28 mouse cellular contexts compared by ENCODE assay signal in the genomic region with DNA sequence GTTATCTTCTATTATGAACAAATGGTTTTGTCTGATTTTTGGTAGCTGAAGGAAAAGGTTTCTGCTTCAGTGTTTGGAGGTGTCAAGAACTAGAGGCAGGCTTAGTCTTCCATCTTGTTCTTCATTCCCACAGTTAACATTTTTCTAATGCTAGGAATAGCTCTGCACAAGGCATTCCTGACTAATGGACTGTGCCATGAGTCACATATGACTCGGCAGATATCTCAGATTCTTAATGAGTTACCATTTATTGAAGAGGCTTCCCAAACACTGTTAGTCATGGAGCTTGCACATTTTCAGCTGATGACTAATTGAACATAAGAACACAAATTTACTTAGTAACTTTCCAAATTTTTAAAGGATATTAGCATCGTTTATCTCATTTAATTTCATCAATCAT. TPM values are rescaled to one million over a fixed set of nuclear protein-coding genes. Genes with fewer than 3 reads are reported as not detected.
DNase-seq lines count a peak whose midpoint lies in the region; ATAC-seq and TF ChIP-seq lines count a peak whose summit lies in the region.
"Had no signal": no experiment of that assay in that cellular context is flagged by ENCODE, and none has a peak within 500 bp of the region (broad histone marks: within the 10 kb centered on the region; RNA-seq: fewer than 3 reads in every experiment).

No protein-coding gene starts in this region.

- 0 out of 2 replicates have a peak, but pooled peaks have one; percentile 24 for ATAC-seq in frontal cortex, adult (ENCODE audit: low TSS enrichment)
- ATAC-seq in lung, postnatal 0 days, result peak; percentile 30; the same call in 1 of the 2 replicates
- ATAC-seq in Patski, result peak; percentile 98
- ATAC-seq: forebrain, embryonic 13.5 days had no signal

- no peak overlapping the region for H3K27ac ChIP-seq in lung, postnatal 0 days (ENCODE audit: low read length)
- H3K27ac ChIP-seq: embryonic facial prominence, embryonic 15.5 days; forebrain, embryonic 13.5 days; heart, embryonic 15.5 days; hindbrain, embryonic 15.5 days; layer of hippocampus, adult 2 months; liver, embryonic 14.5 days; lung, embryonic 15.5 days; midbrain, embryonic 12.5 days had no signal

- no peak overlapping the region for H3K4me3 ChIP-seq in lung, postnatal 0 days (ENCODE audit: low read depth, low read length)
- H3K4me3 ChIP-seq: embryonic facial prominence, embryonic 15.5 days; forebrain, embryonic 13.5 days; heart, embryonic 15.5 days; hindbrain, embryonic 15.5 days; layer of hippocampus, adult 2 months; lung, embryonic 15.5 days; midbrain, embryonic 12.5 days had no signal

- TF ChIP-seq EP300 in lung, postnatal 0 days (IDR thresholded peaks at IDR 0.05), result peak; percentile 78

- no peak for DNase-seq in frontal cortex, postnatal 10 days (ENCODE audit: low spot score in 2 of 2)
- DNase-seq in lung, postnatal 0 days (ENCODE audit: low spot score), result no peak
- DNase-seq in lung, postnatal 36 days, result no peak
- peak; percentile 57 for DNase-seq in Patski (ENCODE audit: low read depth, low spot score)
- DNase-seq in urinary bladder, postnatal 14 days (ENCODE audit: low spot score), result no peak
- no peak for DNase-seq in layer of hippocampus, postnatal 10 days (ENCODE audit: low spot score in 2 of 2)
- DNase-seq: cerebellum, adult 18-20 months; cerebellum, postnatal 25 days; gastrocnemius, postnatal 25 days; heart, postnatal 4 days; kidney, adult 18-20 months; thymus, postnatal 25 days had no signal

- no peaks in the 10 kb centered on the region for H3K4me1 ChIP-seq in lung, postnatal 0 days (ENCODE audit: insufficient read depth, low read depth, low read length)
- H3K4me1 ChIP-seq: embryonic facial prominence, embryonic 15.5 days; forebrain, embryonic 13.5 days; heart, embryonic 15.5 days; hindbrain, embryonic 15.5 days; lung, embryonic 15.5 days; midbrain, embryonic 12.5 days had no signal

- CTCF ChIA-PET in Patski (lab: Charles Lee), result interaction anchor here (0.7 to 3.8 kb wide), 4 partner anchors 53 to 378 kb away, joined by 3 to 23 read pairs (median 4); no protein-coding TSS in a partner anchor

- TF ChIP-seq CTCF in lung, postnatal 0 days (IDR thresholded peaks at IDR 0.05), result no peak
- no peak for TF ChIP-seq CTCF in Patski (IDR thresholded peaks at IDR 0.05)

- no peak overlapping the region for H3K4me2 ChIP-seq in lung, postnatal 0 days (replicated peaks; ENCODE audit: low read depth, low read length)
- H3K4me2 ChIP-seq: embryonic facial prominence, embryonic 15.5 days; forebrain, embryonic 13.5 days; heart, embryonic 15.5 days; hindbrain, embryonic 15.5 days; lung, embryonic 15.5 days; midbrain, embryonic 12.5 days had no signal

- 54% methylated on average over 2 of the region's 2 CpGs for WGBS in lung, postnatal 0 days

- in situ Hi-C loops in Patski (cut with MboI; ENCODE audit: low pct_unique_long_range_greater_than_20kb), result loop anchor here (5.0 to 10.0 kb wide), 2 partner anchors 225 to 282 kb away; a partner anchor contains a TSS

- H3K9ac ChIP-seq in lung, postnatal 0 days (replicated peaks; ENCODE audit: low read depth), result no peak overlapping the region
- H3K9ac ChIP-seq: embryonic facial prominence, embryonic 15.5 days; forebrain, embryonic 13.5 days; heart, embryonic 15.5 days; hindbrain, embryonic 15.5 days; liver, embryonic 14.5 days; lung, embryonic 15.5 days; midbrain, embryonic 12.5 days had no signal

- no peaks in the 10 kb centered on the region for H3K9me3 ChIP-seq in lung, postnatal 0 days (ENCODE audit: low read length)
- H3K9me3 ChIP-seq: embryonic facial prominence, embryonic 15.5 days; forebrain, embryonic 13.5 days; heart, embryonic 15.5 days; hindbrain, embryonic 15.5 days; lung, embryonic 15.5 days; midbrain, embryonic 12.5 days had no signal

- POLR2A ChIA-PET in Patski (lab: Charles Lee), result interaction anchor here (0.9 kb wide), 1 partner anchor 203 kb away, joined by 4 read pairs; no protein-coding TSS in a partner anchor

- no peaks in the 10 kb centered on the region for H3K27me3 ChIP-seq in lung, postnatal 0 days (replicated peaks; ENCODE audit: insufficient read depth, low read length)
- H3K27me3 ChIP-seq in Patski, result no peaks in the 10 kb centered on the region
- H3K27me3 ChIP-seq: embryonic facial prominence, embryonic 15.5 days; forebrain, embryonic 13.5 days; heart, embryonic 15.5 days; hindbrain, embryonic 15.5 days; lung, embryonic 15.5 days; midbrain, embryonic 12.5 days had no signal

- no peaks in the 10 kb centered on the region for H3K36me3 ChIP-seq in lung, postnatal 0 days (ENCODE audit: insufficient read depth, low read length)
- H3K36me3 ChIP-seq: embryonic facial prominence, embryonic 15.5 days; heart, embryonic 15.5 days; hindbrain, embryonic 15.5 days; lung, embryonic 15.5 days; midbrain, embryonic 12.5 days had no signal

RNA-seq across cellular contexts. Expression of a gene that starts 19.3 kb away (rescaled TPM):
- not detected in 2 replicates for polyA plus RNA-seq in lung, postnatal 0 days (2015; fragmentation: Nextera tagmentation; extraction: Ambion mirVana)
- not detected for polyA plus RNA-seq in Patski (2021)
- total RNA-seq in layer of hippocampus, postnatal 10 days (2021), result not detected
- total RNA-seq: adrenal gland, adult 18-20 months; gastrocnemius, postnatal 25 days; heart, adult 8-10 months; heart, postnatal 4 days; layer of hippocampus, adult 2 months; left cerebral cortex, postnatal 25 days; monocyte, adult 5-6 weeks had no signal
- polyA plus RNA-seq: embryonic facial prominence, embryonic 15.5 days; forebrain, embryonic 13.5 days; heart, embryonic 15.5 days; hindbrain, embryonic 15.5 days; limb, embryonic 14.5 days; liver, embryonic 14.5 days; lung, embryonic 15.5 days; midbrain, embryonic 12.5 days; neural tube, embryonic 11.5 days; small intestine, adult 2 months had no signal

Comparison
In these comparisons a context has a peak if more than half of its experiments do, and no peak if none do; other contexts are left out.
1. ATAC-seq: peak in every context shown above with its lines; median percentile 98 in Patski; 30 in lung, postnatal 0 days; 24 in frontal cortex, adult.